Mouse (Mus musculus) kidney, postnatal 0 days (tissue): ENCODE measurements around the gene Ceacam9. TPM values are rescaled to one million over a fixed set of nuclear protein-coding genes. Genes with fewer than 3 reads are reported as not detected.
"Not testable (repeated sequence)": the region's sequence is repeated elsewhere in the genome, so short reads cannot be mapped to it uniquely, and the experiment has no call there.

ENCODE experiments used
- ATAC-seq: fragments of 200-750 bp; cut with Nextera tagmentation; replicated peaks from 2 replicates; pipeline ENCODE4 v1.8.0; 2017; ENCODE audit warnings: low read depth, moderate number of reproducible peaks, moderate TSS enrichment, moderate library complexity; ENCODE audit not compliant: low FRiP score
- DNase-seq: peaks from one replicate; pipeline ENCODE4 v3.0.0-alpha.2; 2016; ENCODE audit warnings: low spot score
- H3K27ac ChIP-seq: fragments of 300-500 bp; sonication (generic); 2 replicates; pipeline ENCODE4 v1.5.1; 2014; ENCODE audit warnings: mild to moderate bottlenecking
- H3K27me3 ChIP-seq: fragments of 300-500 bp; sonication (generic); 2 replicates; pipeline ENCODE4 v1.6.1; 2014; ENCODE audit warnings: low read length, mixed read lengths; ENCODE audit not compliant: insufficient read depth
- H3K36me3 ChIP-seq: fragments of 300-500 bp; sonication (generic); 2 replicates; pipeline ENCODE4 v1.6.1; 2014; ENCODE audit warnings: low read length, mixed read lengths; ENCODE audit not compliant: insufficient read depth
- H3K4me1 ChIP-seq: fragments of 300-500 bp; sonication (generic); replicated peaks from 2 replicates; pipeline ENCODE4 v1.6.1; 2014; ENCODE audit warnings: antibody characterized with exemption, low read length, mixed read lengths; ENCODE audit not compliant: insufficient read depth
- H3K4me2 ChIP-seq: fragments of 300-500 bp; sonication (generic); 2 replicates; pipeline ENCODE4 v1.6.1; 2014; ENCODE audit warnings: mild to moderate bottlenecking, low read length, moderate library complexity, mixed read lengths
- H3K4me3 ChIP-seq: fragments of 300-500 bp; sonication (generic); replicated peaks from 2 replicates; pipeline ENCODE4 v1.5.1; 2014; ENCODE audit warnings: low read depth, low read length
- H3K9ac ChIP-seq: fragments of 300-500 bp; sonication (generic); 2 replicates; pipeline ENCODE4 v1.6.1; 2014; ENCODE audit warnings: low read depth, low read length
- H3K9me3 ChIP-seq: fragments of 300-500 bp; sonication (generic); replicated peaks from 2 replicates; pipeline ENCODE4 v1.6.1; 2016; ENCODE audit warnings: low read length, inconsistent platforms, mixed read lengths
- CTCF ChIP-seq: IDR thresholded peaks from 2 replicates; pipeline ENCODE4 v1.5.1; 2016; ENCODE audit warnings: antibody characterized with exemption, low read depth, mild to moderate bottlenecking, moderate library complexity
- WGBS: fragments of 180-500 bp; shearing (Covaris S2); extraction: QIAGEN DNeasy Blood & Tissue Kit; methylation state at CpG from one replicate; pipeline ENCODE4 v1.1.7; 2014; 5-methylcytosine and 5-hydroxymethylcytosine counted together
- polyA plus RNA-seq: library from polyadenylated mRNA; unstranded; fragments of >200 nt; fragmentation: Nextera tagmentation; extraction: Ambion mirVana; gene quantifications from 2 replicates; pipeline ENCODE4 v1.2.1, GENCODE M21; 2015

Ceacam9 gene
- not detected in 2 replicates for polyA plus RNA-seq

- H3K27me3 ChIP-seq: no peaks in the 10 kb centered on the region
- DNase-seq: no peak
- TF ChIP-seq CTCF: no peak
- no peaks in the 10 kb centered on the region for H3K4me1 ChIP-seq
- H3K36me3 ChIP-seq: no peaks in the 10 kb centered on the region
- no peak within 1 kb of the TSS for H3K4me3 ChIP-seq
- WGBS: 91% methylated on average over 2 of the region's 2 CpGs
- H3K9me3 ChIP-seq: no peaks in the 10 kb centered on the region
- no peak within 1 kb of the TSS for H3K4me2 ChIP-seq
- no peak for ATAC-seq
- H3K9ac ChIP-seq: no peak within 1 kb of the TSS
- H3K27ac ChIP-seq: no peak within 1 kb of the TSS
These were observed at the start of gene Ceacam9 for GRCm38 (mm10) chr7:16721629-16722028. Gene Ceacam9 (plus strand): TSS chr7:16721929.

DNA sequence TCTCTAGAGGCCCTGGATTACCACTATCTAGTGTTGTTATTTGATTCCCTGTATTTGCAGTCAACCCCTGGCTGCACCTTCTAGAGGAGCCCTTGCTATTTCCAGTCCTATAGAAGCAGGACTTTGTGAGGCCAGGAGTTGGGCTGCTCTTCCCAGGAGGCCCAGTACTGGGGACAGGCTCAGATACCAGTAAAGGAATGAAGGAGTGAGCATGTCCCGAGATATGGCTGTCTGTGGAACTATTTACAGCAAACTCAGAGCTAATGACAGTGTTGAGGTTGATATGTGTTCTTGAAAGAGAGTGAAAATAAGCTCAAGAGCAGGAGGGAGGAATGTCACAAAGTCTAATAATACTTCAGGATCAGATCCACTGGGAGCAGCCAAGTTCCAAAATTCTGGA lies 47.9 kb upstream of the Ceacam9 start:
- H3K9ac ChIP-seq: no peak overlapping the region
- H3K4me3 ChIP-seq: no peak overlapping the region
- H3K4me1 ChIP-seq: no peaks in the 10 kb centered on the region
- H3K4me2 ChIP-seq: no peak overlapping the region
- TF ChIP-seq CTCF: no peak
- ATAC-seq (no peak), DNase-seq (no peak)
- H3K9me3 ChIP-seq: no peaks in the 10 kb centered on the region
- no peaks in the 10 kb centered on the region for H3K27me3 ChIP-seq
- H3K36me3 ChIP-seq: no peaks in the 10 kb centered on the region
- 51% methylated on average over 1 of the region's 1 CpGs for WGBS
- no peak overlapping the region for H3K27ac ChIP-seq

GRCm38 (mm10) chr7:16674699-16675098 lies 47.0 kb upstream of the Ceacam9 start:
- H3K9ac ChIP-seq, H3K9me3 ChIP-seq, H3K4me1 ChIP-seq, ATAC-seq, H3K4me2 ChIP-seq, H3K27me3 ChIP-seq, H3K4me3 ChIP-seq, H3K27ac ChIP-seq, H3K36me3 ChIP-seq, DNase-seq: not testable (repeated sequence)
- WGBS: 45% methylated on average over 5 of the region's 5 CpGs

- no peak within 1 kb of the TSS for H3K27ac ChIP-seq
- ATAC-seq (no peak), DNase-seq (no peak)
- no peak for TF ChIP-seq CTCF
- WGBS: 39% methylated on average over 1 of the region's 1 CpGs
- H3K4me3 ChIP-seq: no peak within 1 kb of the TSS
- no peak within 1 kb of the TSS for H3K4me2 ChIP-seq
- H3K9ac ChIP-seq: no peak within 1 kb of the TSS
- no peaks in the 10 kb centered on the region for H3K9me3 ChIP-seq
- no peaks in the 10 kb centered on the region for H3K36me3 ChIP-seq
- H3K27me3 ChIP-seq: no peaks in the 10 kb centered on the region
- no peaks in the 10 kb centered on the region for H3K4me1 ChIP-seq
These were observed 46.1 kb upstream of the Ceacam9 start, which contains the start of gene Ceacam15 for GRCm38 (mm10) chr7:16675605-16676004. Gene Ceacam15 (minus strand): TSS chr7:16675705.

DNA sequence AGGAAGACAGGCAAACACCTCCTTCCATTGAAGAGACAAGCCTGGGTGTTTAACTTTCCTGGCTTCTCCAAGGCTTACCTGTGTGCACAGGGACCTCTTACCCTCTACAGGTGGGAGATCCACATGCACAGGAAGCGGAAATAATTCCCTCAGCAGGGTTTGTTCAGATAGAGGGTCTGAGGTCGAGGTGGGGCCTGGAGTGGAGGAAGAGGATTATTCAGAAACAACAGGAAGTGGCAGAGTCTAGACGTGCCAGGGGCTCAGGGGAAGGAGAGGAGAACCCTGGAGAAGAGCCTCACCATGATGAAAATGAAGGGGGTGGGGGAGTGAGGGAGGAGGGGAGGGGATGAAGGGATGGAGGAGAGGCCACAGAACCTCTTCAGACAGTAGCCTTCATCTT lies 41.5 kb upstream of the Ceacam9 start:
- not testable (repeated sequence) for H3K4me3 ChIP-seq, H3K4me1 ChIP-seq, H3K27ac ChIP-seq, H3K36me3 ChIP-seq, H3K9ac ChIP-seq, H3K27me3 ChIP-seq, ATAC-seq, H3K9me3 ChIP-seq, H3K4me2 ChIP-seq, DNase-seq
- WGBS: 44% methylated on average over 3 of the region's 3 CpGs

- Histone ChIP-seq H3K9me3 (0 out of 2 replicates have a peak, but pooled peaks cover 5% of the 10 kb centered on the region), H3K27me3 (no peaks in the 10 kb centered on the region), H3K9ac (no peak overlapping the region), H3K27ac (no peak overlapping the region), H3K36me3 (no peaks in the 10 kb centered on the region), H3K4me1 (no peaks in the 10 kb centered on the region), H3K4me3 (no peak overlapping the region), H3K4me2 (no peak overlapping the region)
- no peak for ATAC-seq
- TF ChIP-seq CTCF: peak; percentile 28; the same call in 1 of the 2 replicates
- 74% methylated on average over 5 of the region's 5 CpGs for WGBS
- peak; percentile 48 for DNase-seq
These were observed 32.5 kb upstream of the Ceacam9 start for GRCm38 (mm10) chr7:16689196-16689595.

DNA sequence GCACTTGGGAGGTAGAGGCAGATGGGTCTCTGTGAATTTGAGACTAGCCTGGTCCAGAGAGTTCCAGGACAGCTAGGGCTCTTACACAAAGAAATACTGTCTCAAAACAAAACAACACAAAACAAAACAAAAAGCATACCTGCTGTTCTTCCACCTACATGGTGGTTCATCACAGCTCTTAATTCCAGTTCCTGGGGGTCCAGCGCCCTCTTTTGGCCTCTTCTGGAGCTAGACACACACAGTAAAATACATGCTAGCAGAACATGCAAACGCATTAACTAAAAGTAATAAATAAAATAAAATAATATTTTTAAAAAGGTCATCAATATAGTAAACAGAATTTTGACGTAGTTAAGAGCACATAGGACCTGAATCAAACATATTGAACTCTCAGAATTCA lies 26.7 kb upstream of the Ceacam9 start:
- no peak overlapping the region for H3K9ac ChIP-seq
- DNase-seq (peak; percentile 35), ATAC-seq (no peak)
- H3K27me3 ChIP-seq: no peaks in the 10 kb centered on the region
- no peaks in the 10 kb centered on the region for H3K4me1 ChIP-seq
- H3K4me3 ChIP-seq: no peak overlapping the region
- peak; percentile 63 for TF ChIP-seq CTCF
- H3K36me3 ChIP-seq: no peaks in the 10 kb centered on the region
- H3K9me3 ChIP-seq: no peaks in the 10 kb centered on the region
- no peak overlapping the region for H3K4me2 ChIP-seq
- 37% methylated on average over 3 of the region's 3 CpGs for WGBS
- no peak overlapping the region for H3K27ac ChIP-seq
